Mouse (Mus musculus) gastrocnemius, postnatal 25 days (tissue): ENCODE measurements around the gene Syt3. TPM values are rescaled to one million over a fixed set of nuclear protein-coding genes. Genes with fewer than 3 reads are reported as not detected.

Source experiments
- DNase-seq: peaks from one replicate; pipeline ENCODE4 v3.0.0; 2022
- total RNA-seq, 2 experiments: library from RNA; stranded (reverse); gene quantifications; 1 replicate in 1 of 2; 2 replicates in 1 of 2; pipeline ENCODE4 v1.2.3; 2021

Syt3 gene
- total RNA-seq, 2 experiments from 2014 or later = 1.1 to 1.8 TPM

DNA sequence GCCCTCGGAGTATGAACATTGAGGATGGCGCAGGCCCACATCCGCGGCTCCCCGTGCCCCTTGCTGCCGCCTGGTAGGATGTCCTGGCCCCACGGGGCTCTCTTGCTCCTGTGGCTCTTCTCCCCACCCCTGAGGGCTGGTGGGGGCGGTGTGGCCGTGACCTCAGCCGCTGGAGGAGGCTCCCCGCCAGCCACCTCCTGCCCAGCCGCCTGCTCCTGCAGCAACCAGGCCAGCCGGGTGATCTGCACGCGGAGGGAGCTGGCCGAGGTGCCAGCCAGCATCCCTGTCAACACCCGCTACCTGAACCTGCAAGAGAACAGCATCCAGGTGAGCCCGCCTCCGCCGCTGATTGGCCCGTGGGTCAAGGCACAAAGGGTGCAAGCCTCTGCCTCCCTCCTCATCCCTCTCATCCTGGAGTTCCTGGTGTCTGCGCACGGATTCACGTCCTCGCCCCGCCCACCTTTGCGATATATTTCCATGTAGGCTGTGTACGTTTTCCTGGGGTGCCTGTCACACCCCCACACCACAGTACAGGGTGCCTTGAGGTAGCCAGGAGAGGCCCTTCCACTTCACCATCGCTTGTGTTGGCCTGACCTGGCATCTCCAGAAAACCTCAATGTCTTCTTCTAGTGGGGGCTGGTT lies 61.1 kb downstream of the Syt3 start:
- DNase-seq = no peak

DNA sequence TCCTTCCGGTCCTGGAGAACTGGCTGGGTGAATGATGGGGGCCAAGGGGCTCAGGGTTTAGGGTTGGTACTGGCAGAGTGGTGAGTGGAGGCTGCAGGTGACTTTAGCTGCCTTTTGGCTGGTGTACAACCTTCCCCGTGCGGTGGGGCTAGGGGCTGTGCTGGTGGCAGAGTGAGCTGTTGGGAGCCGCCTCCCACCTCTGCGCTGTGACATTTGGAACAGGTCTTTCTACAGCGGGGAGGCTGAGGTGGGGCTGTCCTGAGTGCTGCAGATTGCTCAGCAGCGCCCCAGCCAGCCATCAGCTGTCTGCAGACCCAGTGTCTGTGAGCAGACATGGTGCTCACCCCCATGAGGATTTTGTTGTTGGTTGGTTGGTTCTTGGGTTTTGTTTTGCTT lies 61.6 kb downstream of the Syt3 start:
- no peak for DNase-seq

DNA sequence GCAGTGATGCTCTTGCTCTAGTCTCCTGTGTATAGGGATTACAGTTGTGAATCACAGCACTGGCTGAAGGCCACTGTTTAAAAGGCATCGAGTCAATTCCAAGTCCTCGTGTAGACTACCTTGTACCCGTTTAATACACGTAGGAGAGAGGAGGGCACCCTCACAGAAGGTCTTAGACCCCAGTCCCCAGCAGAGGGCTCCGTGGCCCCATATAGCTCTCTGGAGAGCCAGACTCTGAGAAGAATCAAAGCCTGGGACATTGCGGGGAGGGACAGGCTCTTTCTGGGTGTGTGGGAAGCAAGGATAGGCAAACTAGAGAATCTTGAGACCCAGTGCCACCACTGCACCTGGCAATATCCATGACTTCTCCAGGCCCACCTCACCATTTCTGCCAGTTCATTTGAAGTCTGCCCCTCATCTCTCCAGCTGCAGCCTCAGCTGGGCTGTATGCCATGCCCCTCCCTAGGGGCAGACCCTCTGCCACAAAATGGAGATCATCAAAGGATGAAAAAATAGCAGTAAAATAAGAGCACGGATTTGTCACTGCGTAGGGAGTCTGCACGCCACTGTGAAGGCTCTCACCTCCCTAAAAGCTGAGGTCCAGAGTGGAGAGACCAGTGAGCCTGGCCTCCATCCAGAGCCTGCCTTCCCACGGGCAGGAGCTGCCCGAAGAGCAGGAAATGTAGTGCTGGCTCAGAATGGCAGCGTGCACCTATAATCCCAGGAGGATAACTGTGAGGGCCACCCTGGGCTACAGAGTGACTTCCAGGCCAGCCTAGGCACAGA lies 62.4 kb downstream of the Syt3 start:
- no peak for DNase-seq

Other genes starting within 250 kb of the Syt3 start
- gene Klk1b16, start 247.3 kb upstream of the Syt3 start, total RNA-seq = not detected
- gene Klk1b24, start 195.9 kb upstream of the Syt3 start, total RNA-seq = not detected
- not detected for gene Klk1b3, start 185.9 kb upstream of the Syt3 start, total RNA-seq
- gene Klk1b4, start 176.7 kb upstream of the Syt3 start, total RNA-seq = not detected
- gene Klk1b5, start 168.2 kb upstream of the Syt3 start, total RNA-seq = not detected
- not detected for gene Klk1, start 158.7 kb upstream of the Syt3 start, total RNA-seq
- not detected for gene Gm36864, start 147.9 kb upstream of the Syt3 start, total RNA-seq
- gene 1700028J19Rik, start 137.4 kb upstream of the Syt3 start, total RNA-seq = under 1 TPM; 0.36 to 0.43 TPM
- gene 2410002F23Rik, start 137.4 kb upstream of the Syt3 start, total RNA-seq = 1 to 10 TPM; 6.1 to 8.0 TPM
- gene Acp4, start 126.7 kb upstream of the Syt3 start, total RNA-seq = not detected
- gene Gm15517, start 122.7 kb upstream of the Syt3 start, total RNA-seq = not detected
- 1 to 10 TPM; 1.9 to 2.6 TPM for gene Clec11a, start 77.2 kb upstream of the Syt3 start, total RNA-seq
- gene Shank1, start 73.8 kb upstream of the Syt3 start, total RNA-seq = under 1 TPM; 0.49 to 0.54 TPM
- gene 1700008O03Rik, start 1.7 kb downstream of the Syt3 start, total RNA-seq = not detected
- gene Lrrc4b, start 44.9 kb downstream of the Syt3 start, total RNA-seq = under 1 TPM; 0.24 to 0.43 TPM
- gene Aspdh, start 81.3 kb downstream of the Syt3 start, total RNA-seq = not detected
- 10 to 100 TPM; 62.8 to 69.1 TPM for gene Josd2, start 83.9 kb downstream of the Syt3 start, total RNA-seq
- 10 to 100 TPM; 41.4 to 53.2 TPM for gene Emc10, start 112.4 kb downstream of the Syt3 start, total RNA-seq
- gene Fam71e1, start 112.5 kb downstream of the Syt3 start, total RNA-seq = 1 to 10 TPM; 2.5 to 2.9 TPM
- gene Mybpc2, start 140.6 kb downstream of the Syt3 start, total RNA-seq = 1,000 to 10,000 TPM; 3,676 to 4,447 TPM
- gene Spib, start 148.0 kb downstream of the Syt3 start, total RNA-seq = under 1 TPM in 1 of 2 experiments, not detected in 1; 0.24 TPM
- 1 to 10 TPM; 4.7 to 5.2 TPM for gene Pold1, start 164.7 kb downstream of the Syt3 start, total RNA-seq
- gene Nr1h2, start 169.8 kb downstream of the Syt3 start, total RNA-seq = 10 to 100 TPM; 27.0 to 29.3 TPM
- gene Napsa, start 188.3 kb downstream of the Syt3 start, total RNA-seq = under 1 TPM in 1 of 2 experiments, not detected in 1; 0.16 TPM
- 1 to 10 TPM; 4.3 to 4.8 TPM for gene Kcnc3, start 206.6 kb downstream of the Syt3 start, total RNA-seq